Mouse (Mus musculus) neural tube, embryonic 10.5 days (tissue): ENCODE data around the gene Qrfp.

Experiments used
- DNase-seq: peaks from one replicate; pipeline ENCODE4 v3.0.0-alpha.2; 2017; ENCODE audit warnings: low spot score; ENCODE audit errors: extremely low spot score

Qrfp gene

GRCm38 (mm10) chr2:31815367-31815766 is 5.0 kb upstream of the Qrfp start:
- peak; percentile 76 for DNase-seq

DNA sequence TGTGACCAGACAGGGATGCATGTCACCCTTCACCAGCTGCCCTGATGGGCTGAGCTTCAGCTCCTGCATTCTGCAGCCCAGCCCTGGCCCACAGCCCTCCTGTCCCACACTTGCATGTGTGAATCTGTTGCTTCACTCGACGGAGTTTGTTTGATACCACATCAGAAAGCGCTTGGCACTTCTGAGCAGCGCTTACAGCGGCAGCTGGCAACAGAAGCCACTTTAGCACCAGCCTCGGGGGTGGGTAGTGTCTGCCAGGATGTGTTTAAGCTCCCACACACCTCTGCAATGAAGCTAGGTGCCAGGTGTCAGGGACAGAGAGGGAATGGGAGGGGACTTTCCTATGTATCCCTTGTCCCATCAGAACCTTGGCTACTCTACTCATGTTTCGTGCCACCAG is 4.3 kb upstream of the Qrfp start:
- DNase-seq = no peak

GRCm38 (mm10) chr2:31813641-31814040 is 3.3 kb upstream of the Qrfp start:
- DNase-seq = no peak

- no peak for DNase-seq
Measured at GRCm38 (mm10) chr2:31811086-31811958, 942 bp upstream of the Qrfp start.

GRCm38 (mm10) chr2:31809358-31809740 is 1.0 kb downstream of the Qrfp start:
- DNase-seq = no peak

DNA sequence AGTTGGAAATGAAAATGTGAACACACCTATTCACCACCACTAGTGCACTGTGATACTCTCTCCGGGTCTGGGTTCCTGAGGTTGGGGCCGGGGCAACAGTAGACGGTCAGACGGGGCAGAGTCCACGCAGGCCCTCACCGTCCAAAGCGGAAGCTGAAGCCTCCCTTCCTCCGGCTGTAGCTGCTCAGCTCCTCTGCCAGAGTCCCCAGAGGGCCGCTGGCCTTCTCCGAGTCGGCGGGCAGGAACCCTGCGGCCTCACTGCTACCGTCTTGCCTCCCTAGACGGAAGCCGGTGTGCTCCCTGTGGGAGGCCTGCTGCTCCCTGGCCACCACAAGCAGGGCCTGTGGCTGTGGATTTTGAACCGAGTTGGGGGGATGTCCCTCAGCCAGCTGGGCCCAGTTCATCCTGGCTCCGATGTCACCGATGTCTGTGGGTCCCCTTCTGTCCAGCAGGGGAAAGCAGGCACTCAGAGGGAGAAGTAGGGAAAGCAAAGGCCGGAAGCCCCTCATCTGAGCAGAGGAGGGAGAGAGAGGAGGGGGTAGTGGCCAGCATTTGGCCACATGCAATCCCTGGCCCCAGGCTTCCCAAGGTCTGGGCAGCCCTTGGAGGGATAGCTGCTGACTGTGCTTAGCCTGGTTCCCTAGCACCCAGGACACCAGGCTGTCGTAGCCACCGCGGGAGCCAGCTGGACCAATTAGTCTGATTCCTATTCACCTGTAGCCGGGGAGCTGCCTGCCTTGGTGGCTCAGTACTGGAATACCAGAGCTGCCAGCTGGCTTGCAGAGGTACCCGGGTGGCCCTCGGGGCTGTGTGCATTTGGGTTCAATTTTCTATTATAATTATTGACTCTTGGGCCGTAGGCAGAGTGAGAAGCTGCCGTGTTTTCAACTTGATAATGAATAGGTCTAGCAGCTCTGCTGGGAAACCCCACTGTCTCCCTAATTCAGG is 1.7 kb downstream of the Qrfp start:
- DNase-seq = no peak

- no peak for DNase-seq
Measured at GRCm38 (mm10) chr2:31806639-31807382, 3.6 kb downstream of the Qrfp start.

- DNase-seq = no peak
Measured at GRCm38 (mm10) chr2:31803480-31803879, 6.9 kb downstream of the Qrfp start.

DNA sequence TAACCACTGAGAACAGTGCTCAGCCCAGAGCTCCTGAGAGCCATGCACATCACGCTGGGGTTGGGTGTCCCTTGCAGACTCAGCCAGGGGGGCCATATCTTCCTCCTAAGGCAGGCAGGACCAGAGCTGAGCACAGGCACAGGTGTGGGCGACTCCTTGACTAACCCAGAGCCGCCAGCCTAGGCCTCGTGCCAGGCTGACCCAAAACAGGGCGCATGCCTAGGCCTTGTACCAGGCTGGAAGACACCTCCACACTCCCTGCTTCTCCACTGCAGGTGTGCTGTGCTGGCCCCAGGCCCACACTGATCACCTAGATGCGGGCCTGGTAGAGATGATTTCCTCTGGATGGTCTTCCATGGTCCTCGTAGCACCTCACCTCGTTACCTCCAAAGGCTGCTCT is 7.6 kb downstream of the Qrfp start:
- DNase-seq = no peak

GRCm38 (mm10) chr2:31801416-31801815 is 9.0 kb downstream of the Qrfp start:
- no peak for DNase-seq

- no peak for DNase-seq
Measured at GRCm38 (mm10) chr2:31796943-31797342, 13.4 kb downstream of the Qrfp start.

DNA sequence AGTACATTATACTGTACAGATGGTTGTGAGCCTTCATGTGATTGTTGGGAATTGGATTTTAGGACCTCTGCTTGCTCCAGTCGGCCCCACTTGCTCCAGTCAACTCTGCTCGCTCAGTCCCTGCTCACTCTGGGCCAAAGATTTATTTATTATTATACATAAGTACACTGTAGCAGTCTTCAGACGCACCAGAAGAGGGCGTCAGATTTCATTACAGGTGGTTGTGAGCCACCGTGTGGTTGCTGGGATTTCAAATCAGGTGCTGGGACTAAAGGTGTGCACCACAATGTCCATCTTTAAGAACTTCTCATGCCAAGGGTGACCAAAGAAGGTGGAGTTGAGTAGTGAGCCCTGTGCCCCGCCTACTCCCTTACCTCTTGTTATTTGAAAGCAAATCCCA is 17.8 kb downstream of the Qrfp start:
- no peak for DNase-seq

GRCm38 (mm10) chr2:31791260-31791659 is 19.1 kb downstream of the Qrfp start:
- no peak for DNase-seq

- DNase-seq = no peak
Measured at GRCm38 (mm10) chr2:31790728-31791251, 19.6 kb downstream of the Qrfp start.

DNA sequence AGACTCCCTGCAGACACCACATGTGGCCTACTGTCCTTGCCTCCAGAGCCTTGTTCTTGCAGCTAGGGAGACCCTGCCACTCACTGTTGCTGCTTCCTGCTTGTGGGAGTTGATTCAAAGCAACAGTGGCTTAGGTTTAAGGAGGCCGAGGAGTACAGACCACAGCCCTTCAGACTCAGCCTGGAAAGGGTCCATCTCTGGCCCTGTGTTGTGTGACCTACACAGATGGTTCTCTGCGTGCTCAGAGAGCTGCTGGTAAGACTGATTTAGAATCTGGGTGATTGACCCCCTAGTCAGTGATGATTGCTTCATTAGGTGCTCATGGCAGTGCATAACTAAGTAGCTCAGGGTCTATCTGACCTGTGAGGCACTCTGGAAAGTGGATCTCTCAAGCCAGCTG is 21.2 kb downstream of the Qrfp start:
- DNase-seq = no peak

GRCm38 (mm10) chr2:31788227-31788626 is 22.2 kb downstream of the Qrfp start:
- DNase-seq = no peak

DNA sequence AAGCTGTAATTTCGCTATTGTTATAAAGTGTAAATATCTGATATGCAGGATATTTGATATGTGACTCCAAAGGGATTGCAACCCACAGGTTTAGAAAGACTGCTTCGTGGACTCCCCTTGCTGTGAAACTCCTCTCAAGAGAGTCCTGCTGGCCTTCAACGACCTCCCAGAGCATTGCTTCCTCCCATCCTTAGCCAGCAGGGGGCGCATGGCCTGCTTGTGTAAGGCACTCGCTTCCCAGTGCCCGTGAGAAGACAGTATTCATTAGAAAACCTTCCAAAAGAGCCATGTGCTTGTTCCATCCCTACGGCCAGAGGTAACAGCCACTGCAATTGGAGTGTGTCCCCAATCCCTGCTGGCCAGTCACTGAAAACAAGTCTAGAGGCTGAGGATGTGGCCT is 23.4 kb downstream of the Qrfp start:
- DNase-seq = peak; percentile 86

GRCm38 (mm10) chr2:31785074-31785473 is 25.3 kb downstream of the Qrfp start:
- DNase-seq = peak; percentile 60

DNA sequence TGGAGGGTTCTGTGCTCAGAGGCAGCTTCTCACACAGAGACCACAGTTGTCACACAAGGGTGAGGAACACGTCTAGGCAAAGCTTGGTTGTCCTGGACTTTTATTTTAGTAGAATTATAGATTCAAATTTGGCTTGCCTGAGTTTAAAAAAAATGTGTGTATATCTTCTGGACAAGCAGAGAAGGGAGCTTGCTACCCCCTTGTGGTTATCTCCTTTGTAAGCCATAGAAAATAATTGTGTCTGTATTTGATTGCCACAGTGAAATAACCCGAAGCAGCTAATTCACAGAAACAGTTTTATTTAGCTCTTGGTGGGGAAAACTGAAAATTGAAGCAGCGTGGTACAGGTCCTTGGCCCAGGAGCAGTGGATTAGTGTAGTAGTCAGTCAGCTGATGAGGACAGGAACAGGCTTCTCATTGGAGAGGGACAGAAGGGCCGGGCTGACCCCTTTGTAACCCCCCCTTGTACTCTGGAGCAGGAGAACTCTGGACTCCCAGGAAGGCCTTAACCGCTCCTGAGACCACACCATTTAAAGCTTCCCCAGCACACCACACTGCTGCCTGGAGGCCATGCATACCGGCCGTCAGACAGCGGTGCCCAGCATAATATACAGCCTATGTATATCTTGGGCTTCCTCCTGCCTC is 27.3 kb downstream of the Qrfp start:
- DNase-seq = no peak

DNA sequence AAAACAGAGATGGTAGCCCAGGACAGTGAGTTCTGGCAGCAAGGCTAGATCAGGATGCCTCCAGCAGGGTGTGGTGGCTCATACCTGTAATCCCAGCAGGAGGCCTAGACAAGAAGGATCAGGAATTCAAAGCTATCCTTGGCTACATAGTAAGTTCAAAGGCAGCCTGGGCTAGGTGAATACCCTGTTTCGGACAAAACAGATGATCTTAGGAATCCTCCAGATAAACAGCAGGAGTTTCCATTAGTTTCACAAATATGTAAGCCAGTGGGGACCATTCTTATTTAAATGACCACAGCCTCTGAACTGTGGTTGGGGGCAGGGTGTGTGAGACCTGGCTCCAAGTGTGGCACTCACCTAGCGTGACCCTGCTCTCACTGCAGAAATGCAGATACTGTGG is 31.1 kb downstream of the Qrfp start:
- DNase-seq = no peak

GRCm38 (mm10) chr2:31776479-31776878 is 33.9 kb downstream of the Qrfp start:
- no peak for DNase-seq
